Mouse (Mus musculus) liver, adult 2 months (tissue): ENCODE measurements around the gene Pygb.

Experiments used
- CTCF ChIP-seq: fragments of 200-500 bp; IDR thresholded peaks from 2 replicates; pipeline ENCODE4 v1.5.1; 2011; ENCODE audit warnings: low read depth, low read length, control low read depth
- POLR2A ChIP-seq: fragments of 200-500 bp; IDR thresholded peaks from 2 replicates; pipeline ENCODE4 v1.6.1; 2011; ENCODE audit warnings: low read length, control low read depth; ENCODE audit not compliant: insufficient read depth; ENCODE audit errors: extremely low read depth

- TF ChIP-seq POLR2A (no peak), CTCF (no peak)
Observed at GRCm38 (mm10) chr2:150782801-150783200, 3.7 kb upstream of the Pygb start.
